Mouse (Mus musculus) limb, embryonic 11.5 days (tissue): ENCODE measurements around the gene Nos2. TPM values are rescaled to one million over a fixed set of nuclear protein-coding genes. Genes with fewer than 3 reads are reported as not detected.
"Not testable (repeated sequence)": the region's sequence is repeated elsewhere in the genome, so short reads cannot be mapped to it uniquely, and the experiment has no call there.

Experiments used
- ATAC-seq: fragments of 200-750 bp; cut with Nextera tagmentation; 2 replicates; pipeline ENCODE4 v1.8.0; 2017; ENCODE audit warnings: low read depth; ENCODE audit not compliant: insufficient number of reproducible peaks, low FRiP score, low TSS enrichment
- DNase-seq: peaks from one replicate; pipeline ENCODE4 v3.0.0-alpha.2; 2015; ENCODE audit warnings: low spot score
- H3K27ac ChIP-seq: fragments of 300-500 bp; sonication (generic); replicated peaks from 2 replicates; pipeline ENCODE4 v1.5.1; 2014; ENCODE audit warnings: low read depth, mild to moderate bottlenecking, low read length
- H3K27me3 ChIP-seq: fragments of 300-500 bp; sonication (generic); 2 replicates; pipeline ENCODE4 v1.6.1; 2014; ENCODE audit warnings: mild to moderate bottlenecking, low read length, mixed read lengths; ENCODE audit not compliant: control insufficient read depth, insufficient read depth
- H3K36me3 ChIP-seq: fragments of 300-500 bp; sonication (generic); 2 replicates; pipeline ENCODE4 v1.6.1; 2014; ENCODE audit warnings: mild to moderate bottlenecking, low read length, moderate library complexity, mixed read lengths; ENCODE audit not compliant: control insufficient read depth, insufficient read depth
- H3K4me1 ChIP-seq: fragments of 300-500 bp; sonication (generic); 2 replicates; pipeline ENCODE4 v1.6.1; 2014; ENCODE audit warnings: low read length, mixed read lengths; ENCODE audit not compliant: control insufficient read depth, insufficient read depth
- H3K4me2 ChIP-seq: fragments of 300-500 bp; sonication (generic); 2 replicates; pipeline ENCODE4 v1.6.1; 2014; ENCODE audit warnings: low read depth, mild to moderate bottlenecking, moderate library complexity; ENCODE audit not compliant: severe bottlenecking
- H3K4me3 ChIP-seq: fragments of 300-500 bp; sonication (generic); 2 replicates; pipeline ENCODE4 v1.5.1; 2014; ENCODE audit warnings: low read depth, low read length
- H3K9ac ChIP-seq: fragments of 300-500 bp; sonication (generic); 2 replicates; pipeline ENCODE4 v1.6.1; 2014; ENCODE audit warnings: mild to moderate bottlenecking, low read length
- H3K9me3 ChIP-seq: fragments of 300-500 bp; sonication (generic); 2 replicates; pipeline ENCODE4 v1.6.1; 2016; ENCODE audit warnings: low read length; ENCODE audit not compliant: control insufficient read depth
- WGBS: fragments of 180-500 bp; shearing (Covaris S2); extraction: QIAGEN DNeasy Blood & Tissue Kit; methylation state at CpG from one replicate; pipeline ENCODE4 v1.1.7; 2014; 5-methylcytosine and 5-hydroxymethylcytosine counted together
- polyA plus RNA-seq: library from polyadenylated mRNA; unstranded; fragments of >200 nt; fragmentation: Nextera tagmentation; extraction: Ambion mirVana; gene quantifications from 2 replicates; pipeline ENCODE4 v1.2.1, GENCODE M21; 2014

Nos2 gene
- polyA plus RNA-seq, 1 experiment from 2014 or later, result 0.92 TPM

DNA sequence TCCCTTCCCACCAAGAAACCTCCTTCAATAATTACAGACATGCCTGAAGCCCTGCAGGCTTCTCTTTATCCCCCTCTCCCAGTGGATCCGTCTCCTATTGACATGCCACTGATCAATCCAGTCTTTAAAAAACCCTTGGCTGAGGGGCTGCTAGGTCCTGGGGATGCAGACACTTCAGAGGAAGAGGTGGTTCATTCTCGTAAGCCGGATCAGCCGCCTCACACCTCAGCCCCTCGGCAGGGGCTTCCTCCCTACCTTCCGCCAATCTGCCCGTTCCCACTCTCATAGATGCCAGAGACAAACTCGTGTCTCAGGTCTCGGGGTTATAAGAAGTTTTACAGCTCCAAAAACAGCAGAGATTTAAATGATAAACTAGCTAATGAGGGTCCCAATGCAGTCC, 69.5 kb downstream of the Nos2 start:
- Histone ChIP-seq H3K27me3 (no peaks in the 10 kb centered on the region), H3K9me3 (no peaks in the 10 kb centered on the region), H3K4me3 (no peak overlapping the region), H3K9ac (no peak overlapping the region), H3K4me2 (no peak overlapping the region), H3K27ac (no peak overlapping the region), H3K4me1 (no peaks in the 10 kb centered on the region), H3K36me3 (no peaks in the 10 kb centered on the region)
- ATAC-seq, result no peak
- WGBS, result 92% methylated on average over 9 of the region's 9 CpGs
- no peak for DNase-seq

GRCm38 (mm10) chr11:78990875-78991543, 70.4 kb downstream of the Nos2 start:
- ATAC-seq, H3K36me3 ChIP-seq, H3K27me3 ChIP-seq, H3K4me2 ChIP-seq, H3K9ac ChIP-seq, H3K4me3 ChIP-seq, H3K27ac ChIP-seq, H3K9me3 ChIP-seq, DNase-seq, H3K4me1 ChIP-seq: not testable (repeated sequence)
- WGBS, result 88% methylated on average over 5 of the region's 5 CpGs

DNA sequence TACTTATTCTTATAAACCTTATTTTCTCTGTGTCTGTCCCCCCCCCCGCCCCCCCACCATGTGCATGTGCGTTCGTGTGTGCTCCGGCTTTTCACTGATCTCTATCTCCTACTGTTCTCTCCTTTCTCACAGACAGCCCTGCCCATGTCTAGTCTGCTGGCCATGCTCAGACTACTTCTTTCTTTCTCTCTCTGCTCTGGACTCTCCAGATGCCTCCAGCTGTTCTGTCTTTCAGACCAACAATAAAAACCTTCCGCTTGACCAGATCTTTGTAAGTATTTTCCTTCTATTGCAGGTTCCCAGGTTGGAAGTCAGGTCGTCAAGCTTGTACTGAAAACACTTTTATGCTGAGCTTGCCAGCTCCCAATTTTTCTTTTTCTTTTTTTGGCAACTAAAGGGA, 78.5 kb downstream of the Nos2 start:
- H3K4me3 ChIP-seq, result no peak overlapping the region
- 76% methylated on average over 6 of the region's 6 CpGs for whole genome bisulfite sequencing

DNA sequence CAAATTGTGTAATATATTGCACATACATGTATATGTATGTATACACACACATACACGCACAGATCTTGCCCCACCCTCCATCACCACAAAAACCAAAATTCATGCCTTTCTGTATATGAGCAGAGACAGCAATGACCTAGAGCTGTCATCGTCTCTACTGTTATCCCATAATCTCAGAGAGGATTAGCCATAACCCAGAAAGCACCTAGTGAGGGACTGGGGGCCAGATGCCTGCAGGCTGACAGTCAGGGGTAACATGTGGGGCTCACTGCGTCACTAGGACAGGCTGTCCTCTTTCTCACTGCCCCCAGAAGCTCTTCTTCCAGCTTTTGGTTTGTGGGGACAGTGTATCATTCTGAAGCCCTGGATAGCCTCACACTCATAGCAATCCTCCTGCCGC, 81.3 kb downstream of the Nos2 start:
- Histone ChIP-seq H3K4me2 (no peak overlapping the region), H3K4me1 (no peaks in the 10 kb centered on the region), H3K27ac (no peak overlapping the region), H3K4me3 (no peak overlapping the region), H3K9me3 (no peaks in the 10 kb centered on the region; the same call in 1 of the 2 replicates), H3K36me3 (no peaks in the 10 kb centered on the region), H3K27me3 (no peaks in the 10 kb centered on the region), H3K9ac (no peak overlapping the region)
- no peak for DNase-seq
- no peak for ATAC-seq
- 89% methylated on average over 4 of the region's 4 CpGs for WGBS

More for the DNA sequence above, 78.5 kb downstream of the Nos2 start:
- H3K4me2 ChIP-seq, result no peak overlapping the region
- no peak overlapping the region for H3K9ac ChIP-seq
- no peaks in the 10 kb centered on the region for H3K27me3 ChIP-seq
- DNase-seq, result no peak
- H3K36me3 ChIP-seq, result no peaks in the 10 kb centered on the region
- ATAC-seq, result no peak
- no peaks in the 10 kb centered on the region for H3K4me1 ChIP-seq
- H3K27ac ChIP-seq, result no peak overlapping the region
- H3K9me3 ChIP-seq, result no peaks in the 10 kb centered on the region; the same call in 1 of the 2 replicates

- no peak for ATAC-seq
- Histone ChIP-seq H3K4me2 (no peak overlapping the region), H3K4me3 (no peak overlapping the region), H3K4me1 (no peaks in the 10 kb centered on the region), H3K27me3 (no peaks in the 10 kb centered on the region), H3K9ac (no peak overlapping the region), H3K36me3 (no peaks in the 10 kb centered on the region), H3K27ac (no peak overlapping the region), H3K9me3 (no peaks in the 10 kb centered on the region; the same call in 1 of the 2 replicates)
- WGBS, result 63% methylated on average over 5 of the region's 5 CpGs
- DNase-seq, result no peak
Observed at GRCm38 (mm10) chr11:79002551-79002951, 82.0 kb downstream of the Nos2 start.

DNA sequence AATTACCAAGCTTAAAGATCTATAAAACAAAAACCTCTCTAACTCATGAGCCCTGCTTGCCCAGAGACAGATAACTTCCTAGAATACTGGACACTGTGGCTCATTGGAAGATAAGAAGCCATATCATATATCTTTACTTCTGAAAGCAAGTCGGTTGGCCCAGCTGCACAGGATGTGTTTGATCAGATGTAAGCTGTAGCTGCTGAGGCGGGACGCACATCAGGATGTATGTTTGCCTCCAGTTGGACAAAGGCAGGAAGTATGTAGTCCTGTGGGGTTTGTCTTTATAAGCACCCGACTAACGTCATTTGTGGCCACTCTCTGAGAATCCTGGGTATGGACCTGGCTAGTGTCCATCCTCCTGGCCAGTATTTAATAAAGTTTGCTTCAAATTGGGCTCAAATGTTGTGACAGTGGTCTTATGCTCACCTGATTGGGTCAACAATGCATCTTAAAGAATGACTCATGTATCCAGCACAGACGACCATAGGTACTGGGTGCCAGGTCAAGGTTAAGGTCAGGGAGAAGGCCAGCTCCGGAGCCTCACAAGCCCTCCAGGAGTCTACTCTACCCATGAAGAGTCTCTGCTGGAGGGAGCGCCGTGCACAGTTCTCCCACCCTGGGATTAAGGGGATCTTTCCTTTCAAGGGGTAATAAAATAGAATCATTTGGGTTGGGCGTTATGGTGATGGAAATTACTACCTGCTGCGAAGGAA, 82.6 kb downstream of the Nos2 start:
- no peak overlapping the region for H3K27ac ChIP-seq
- no peaks in the 10 kb centered on the region for H3K4me1 ChIP-seq
- H3K9ac ChIP-seq, result no peak overlapping the region
- H3K36me3 ChIP-seq, result no peaks in the 10 kb centered on the region
- H3K27me3 ChIP-seq, result no peaks in the 10 kb centered on the region
- no peaks in the 10 kb centered on the region for H3K9me3 ChIP-seq
- ATAC-seq, result no peak
- no peak for DNase-seq
- no peak overlapping the region for H3K4me2 ChIP-seq
- no peak overlapping the region for H3K4me3 ChIP-seq
- 65% methylated on average over 11 of the region's 11 CpGs for WGBS

DNA sequence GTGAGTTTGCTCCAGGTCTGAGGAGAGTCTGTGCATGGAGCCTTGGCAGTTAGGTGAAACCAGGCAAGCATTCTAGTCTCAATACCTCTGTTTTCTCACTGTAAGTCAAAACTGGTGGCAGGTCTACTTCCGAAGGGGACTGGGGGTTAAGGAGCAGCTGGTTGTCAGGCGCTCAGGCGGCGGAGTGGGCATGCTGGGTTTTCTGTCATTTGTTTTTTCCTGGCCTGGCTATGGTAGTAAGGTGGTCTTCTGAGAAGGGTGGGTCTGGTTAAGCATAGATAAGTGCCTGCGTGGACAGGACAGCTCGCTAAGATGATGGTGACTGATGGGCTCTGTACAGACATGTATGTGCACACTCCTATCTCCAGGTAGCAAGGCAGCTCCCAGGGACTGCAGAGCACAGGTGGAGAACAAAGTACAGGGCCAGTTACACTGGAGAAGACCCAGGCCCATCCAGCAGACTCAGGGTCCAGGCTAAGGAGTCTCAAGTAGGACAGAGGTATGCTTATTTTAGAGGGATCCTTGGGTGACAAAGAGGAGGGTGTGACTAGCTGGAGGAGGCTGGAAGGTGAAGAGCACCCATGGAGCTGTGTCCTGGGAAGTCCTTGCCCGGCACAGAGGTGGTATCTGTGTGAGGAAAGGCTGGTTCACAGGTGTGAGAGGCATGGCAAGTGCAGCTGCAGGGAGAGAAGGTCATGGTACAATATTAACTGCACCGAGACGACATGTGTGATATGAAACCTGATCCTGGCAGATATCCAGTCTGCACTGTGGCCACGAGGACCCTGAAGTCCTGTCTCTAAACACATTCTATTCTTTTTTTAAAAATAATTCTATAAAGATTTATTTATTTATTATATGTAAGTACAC, 83.4 kb downstream of the Nos2 start:
- ATAC-seq (no peak), DNase-seq (no peak)
- Histone ChIP-seq H3K4me1 (no peaks in the 10 kb centered on the region), H3K4me2 (no peak overlapping the region), H3K4me3 (no peak overlapping the region), H3K9ac (no peak overlapping the region), H3K27ac (no peak overlapping the region), H3K27me3 (no peaks in the 10 kb centered on the region), H3K36me3 (no peaks in the 10 kb centered on the region), H3K9me3 (no peaks in the 10 kb centered on the region)
- WGBS, result 72% methylated on average over 10 of the region's 10 CpGs

DNA sequence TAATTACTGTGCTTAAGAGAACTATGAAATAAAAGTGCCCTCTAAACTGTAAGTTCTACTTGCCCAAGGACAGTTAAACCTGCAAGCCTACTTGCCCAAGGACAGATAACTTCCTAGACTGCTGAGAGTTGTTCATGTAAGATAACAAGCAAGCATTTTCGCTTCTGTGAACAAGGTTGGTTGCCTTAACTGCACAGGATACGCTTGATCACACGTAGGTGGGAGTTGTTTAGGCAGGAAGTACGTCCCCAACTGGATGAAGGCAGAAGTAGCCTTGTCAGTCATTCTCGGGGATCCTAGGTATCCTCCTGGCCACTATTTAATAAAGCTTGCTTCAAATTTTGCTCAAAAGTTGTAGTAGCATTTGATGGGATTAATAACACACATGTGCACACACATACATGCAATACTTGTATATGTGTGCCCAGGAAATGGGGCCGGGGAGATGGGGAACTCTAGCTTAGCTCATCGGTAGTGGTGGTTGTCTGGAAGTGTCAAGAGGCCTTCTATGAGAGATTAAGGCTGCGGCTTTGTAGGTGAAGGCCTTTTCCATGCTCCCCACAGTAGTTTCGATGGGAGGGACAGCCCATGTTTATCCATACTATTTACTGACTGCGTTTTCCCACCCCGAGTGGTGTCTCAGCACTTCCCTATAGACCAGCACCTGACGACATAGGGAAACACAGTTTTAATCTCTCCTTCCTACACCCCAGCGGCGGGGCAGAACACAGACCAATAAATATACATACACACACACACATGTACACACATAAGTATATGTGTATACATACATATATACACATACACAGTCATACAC, 85.2 kb downstream of the Nos2 start:
- no peak overlapping the region for H3K27ac ChIP-seq
- H3K9ac ChIP-seq, result no peak overlapping the region
- H3K4me3 ChIP-seq, result no peak overlapping the region
- no peak overlapping the region for H3K4me2 ChIP-seq
- no peaks in the 10 kb centered on the region for H3K9me3 ChIP-seq
- H3K27me3 ChIP-seq, result no peaks in the 10 kb centered on the region
- no peak for ATAC-seq
- H3K4me1 ChIP-seq, result no peaks in the 10 kb centered on the region
- no peaks in the 10 kb centered on the region for H3K36me3 ChIP-seq
- DNase-seq, result no peak
- WGBS, result 89% methylated on average over 14 of the region's 14 CpGs
